8 mouse cellular contexts compared by ENCODE assay signal in genomic region chrX:12936406-12937172, GRCm38 (mm10).
DNase-seq lines count a peak whose midpoint lies in the region; ATAC-seq lines count a peak whose summit lies in the region.

No protein-coding gene starts in this region.

- DNase-seq in ovary, postnatal 10 days (ENCODE audit: low spot score): peak; percentile 12
- no peak for DNase-seq in ovary, adult 18-20 months (ENCODE audit: low spot score)
- peak; percentile 42 for DNase-seq in embryonic facial prominence, embryonic 10.5 days (ENCODE audit: low spot score)
- DNase-seq in splenic B cell, adult 2 months (ENCODE audit: low read depth, low spot score): peak; percentile 64

- peak overlapping the region; percentile 70 for H3K27ac ChIP-seq in embryonic facial prominence, embryonic 10.5 days (replicated peaks)
- no peak overlapping the region for H3K27ac ChIP-seq in heart, embryonic 12.5 days (ENCODE audit: poor library complexity, severe bottlenecking)
- no peak overlapping the region for H3K27ac ChIP-seq in kidney, embryonic 15.5 days
- H3K27ac ChIP-seq in liver, embryonic 12.5 days: no peak overlapping the region

- no peaks in the 10 kb centered on the region for H3K36me3 ChIP-seq in embryonic facial prominence, embryonic 10.5 days (replicated peaks)
- no peaks in the 10 kb centered on the region for H3K36me3 ChIP-seq in heart, embryonic 12.5 days
- no peaks in the 10 kb centered on the region for H3K36me3 ChIP-seq in kidney, embryonic 15.5 days
- H3K36me3 ChIP-seq in liver, embryonic 12.5 days: no peaks in the 10 kb centered on the region
- H3K36me3 ChIP-seq in splenic B cell, adult 2 months (ENCODE audit: control insufficient read depth, insufficient read depth, low read length, poor library complexity, severe bottlenecking): no peaks in the 10 kb centered on the region

- no peaks in the 10 kb centered on the region for H3K9me3 ChIP-seq in embryonic facial prominence, embryonic 10.5 days
- no peaks in the 10 kb centered on the region for H3K9me3 ChIP-seq in heart, embryonic 12.5 days (replicated peaks)
- H3K9me3 ChIP-seq in kidney, embryonic 15.5 days (replicated peaks): no peaks in the 10 kb centered on the region
- no peaks in the 10 kb centered on the region for H3K9me3 ChIP-seq in liver, embryonic 12.5 days (replicated peaks)

- peak overlapping the region; percentile 57 for H3K4me3 ChIP-seq in embryonic facial prominence, embryonic 10.5 days
- peak overlapping the region; percentile 52 for H3K4me3 ChIP-seq in heart, embryonic 12.5 days
- H3K4me3 ChIP-seq in kidney, embryonic 15.5 days (replicated peaks): peak overlapping the region; percentile 50
- H3K4me3 ChIP-seq in liver, embryonic 12.5 days: peak overlapping the region; percentile 52

- H3K4me2 ChIP-seq in heart, embryonic 12.5 days: peak overlapping the region; percentile 71
- H3K4me2 ChIP-seq in kidney, embryonic 15.5 days: peak overlapping the region; percentile 71
- H3K4me2 ChIP-seq in liver, embryonic 12.5 days: peak overlapping the region; percentile 75

- ATAC-seq in heart, embryonic 12.5 days (ENCODE audit: insufficient number of reproducible peaks, low FRiP score): no peak; the same call in 1 of the 2 replicates
- ATAC-seq in kidney, embryonic 15.5 days (replicated peaks; ENCODE audit: low FRiP score): peak; percentile 83
- ATAC-seq in liver, embryonic 12.5 days: peak; percentile 54; the same call in 1 of the 2 replicates
- peak; percentile 50 for ATAC-seq in monocyte, adult 5-6 weeks (replicated peaks; ENCODE audit: insufficient number of reproducible peaks, low FRiP score, low TSS enrichment, poor library complexity, severe bottlenecking)

- H3K27me3 ChIP-seq in embryonic facial prominence, embryonic 10.5 days (replicated peaks; ENCODE audit: low read depth, poor library complexity, severe bottlenecking): peaks cover 39% of the 10 kb centered on the region
- H3K27me3 ChIP-seq in heart, embryonic 12.5 days (replicated peaks): no peaks in the 10 kb centered on the region; the same call in none of the 2 replicates
- peaks cover 14% of the 10 kb centered on the region; the same call in 1 of the 2 replicates for H3K27me3 ChIP-seq in kidney, embryonic 15.5 days
- peaks cover 15% of the 10 kb centered on the region for H3K27me3 ChIP-seq in liver, embryonic 12.5 days (replicated peaks)
- H3K27me3 ChIP-seq in splenic B cell, adult 2 months (ENCODE audit: control insufficient read depth, insufficient read depth, low read length, poor library complexity, severe bottlenecking): no peaks in the 10 kb centered on the region

- no peaks in the 10 kb centered on the region for H3K4me1 ChIP-seq in embryonic facial prominence, embryonic 10.5 days
- H3K4me1 ChIP-seq in heart, embryonic 12.5 days (replicated peaks): no peaks in the 10 kb centered on the region
- H3K4me1 ChIP-seq in kidney, embryonic 15.5 days: no peaks in the 10 kb centered on the region
- 0 out of 2 replicates have a peak, but pooled peaks cover 7% of the 10 kb centered on the region for H3K4me1 ChIP-seq in liver, embryonic 12.5 days

- H3K9ac ChIP-seq in heart, embryonic 12.5 days: peak overlapping the region; percentile 71
- peak overlapping the region; percentile 47 for H3K9ac ChIP-seq in kidney, embryonic 15.5 days
- H3K9ac ChIP-seq in liver, embryonic 12.5 days: peak overlapping the region; percentile 44

- whole genome bisulfite sequencing in embryonic facial prominence, embryonic 10.5 days: 15% methylated on average over 43 of the region's 43 CpGs
- WGBS in heart, embryonic 12.5 days: 12% methylated on average over 40 of the region's 43 CpGs
- 16% methylated on average over 43 of the region's 43 CpGs for WGBS in kidney, embryonic 15.5 days
- WGBS in liver, embryonic 12.5 days (ENCODE audit: insufficient replicate concordance): 10% methylated on average over 43 of the region's 43 CpGs
